Mouse (Mus musculus): ENCODE results near the gene Nepro.

Nepro gene

DNA sequence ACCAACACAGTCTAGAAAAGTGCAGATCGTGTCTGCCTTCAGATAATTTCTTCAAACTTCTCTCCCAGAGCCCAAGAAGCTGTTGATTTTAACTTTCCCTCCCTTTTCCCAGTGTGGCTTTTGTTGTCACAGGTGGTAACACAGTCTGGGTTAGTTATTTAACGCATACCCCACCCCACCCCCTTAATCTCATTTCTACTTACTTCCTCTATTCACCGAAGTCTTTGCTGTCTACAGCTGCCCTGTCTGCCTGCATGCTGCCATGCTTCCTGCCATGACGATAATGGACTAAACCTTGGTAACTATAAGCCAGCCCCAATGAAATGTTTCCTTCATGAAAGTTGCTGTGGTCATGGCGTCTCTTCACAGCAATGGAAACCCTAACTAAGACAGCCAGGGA is 21.8 kb upstream of the Nepro start:
- no peak for DNase-seq (ENCODE audit: extremely low read depth, insufficient read length, low spot score)

DNA sequence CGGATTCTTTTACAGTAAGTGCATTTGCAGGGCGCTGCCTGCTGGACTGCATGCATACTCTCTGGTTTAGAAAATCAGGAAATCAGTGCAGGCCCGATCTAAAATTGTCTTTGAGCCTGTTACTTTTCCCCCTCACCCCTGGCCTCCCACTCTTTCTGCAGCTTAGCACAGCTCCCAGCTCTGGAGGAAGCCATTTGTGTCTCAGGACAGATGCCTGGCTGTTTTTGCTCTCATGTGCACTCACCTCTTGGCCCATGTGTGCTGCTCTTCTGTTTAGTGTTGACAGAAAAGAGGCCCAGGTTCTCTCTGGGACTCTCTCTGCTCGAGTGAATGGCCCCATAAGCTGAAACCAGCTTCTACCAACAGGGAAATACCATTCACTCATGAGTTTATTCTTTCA is 20.6 kb upstream of the Nepro start:
- no peak for DNase-seq (ENCODE audit: extremely low read depth, insufficient read length, low spot score)

DNA sequence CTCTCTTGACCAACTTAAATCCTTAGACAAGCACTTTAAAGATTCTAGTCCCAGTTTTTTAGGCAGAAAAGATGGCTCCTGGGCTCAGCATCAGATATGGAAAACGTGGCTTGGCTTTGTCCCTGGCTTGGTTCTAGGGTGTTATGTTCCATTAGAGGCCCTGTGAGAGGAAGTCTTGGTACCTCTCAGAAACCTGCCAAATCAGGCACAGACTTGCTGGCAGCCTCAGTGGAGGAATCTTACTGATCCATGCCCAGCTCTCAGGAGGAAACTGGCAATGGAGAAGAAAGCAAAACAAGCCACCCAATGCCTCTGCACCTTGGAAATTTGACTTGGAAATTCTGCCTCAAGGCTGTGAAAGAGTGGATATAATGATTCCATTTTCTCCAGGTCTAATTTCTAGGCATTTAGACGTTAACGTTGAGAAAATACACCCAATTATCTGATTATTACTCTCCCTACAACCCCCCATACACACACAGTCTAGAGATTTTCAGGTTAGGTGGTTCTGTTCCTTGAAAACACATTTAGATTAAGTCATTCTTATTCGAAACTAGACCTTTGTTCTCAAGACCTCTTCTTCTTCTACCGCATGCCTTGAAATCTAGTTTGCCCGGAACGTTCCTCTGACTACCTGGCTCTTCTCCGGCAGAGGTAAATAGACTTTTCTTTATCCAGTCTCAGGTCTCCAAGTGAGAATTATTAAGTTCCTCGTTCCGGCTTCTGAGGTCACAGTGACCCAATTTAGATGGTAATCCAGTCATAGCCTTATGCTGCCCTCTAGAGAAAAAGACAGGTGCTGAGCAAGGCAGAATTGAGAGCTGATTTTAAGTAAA is 7.6 kb upstream of the Nepro start:
- DNase-seq (ENCODE audit: extremely low read depth, insufficient read length, low spot score) = no peak

DNA sequence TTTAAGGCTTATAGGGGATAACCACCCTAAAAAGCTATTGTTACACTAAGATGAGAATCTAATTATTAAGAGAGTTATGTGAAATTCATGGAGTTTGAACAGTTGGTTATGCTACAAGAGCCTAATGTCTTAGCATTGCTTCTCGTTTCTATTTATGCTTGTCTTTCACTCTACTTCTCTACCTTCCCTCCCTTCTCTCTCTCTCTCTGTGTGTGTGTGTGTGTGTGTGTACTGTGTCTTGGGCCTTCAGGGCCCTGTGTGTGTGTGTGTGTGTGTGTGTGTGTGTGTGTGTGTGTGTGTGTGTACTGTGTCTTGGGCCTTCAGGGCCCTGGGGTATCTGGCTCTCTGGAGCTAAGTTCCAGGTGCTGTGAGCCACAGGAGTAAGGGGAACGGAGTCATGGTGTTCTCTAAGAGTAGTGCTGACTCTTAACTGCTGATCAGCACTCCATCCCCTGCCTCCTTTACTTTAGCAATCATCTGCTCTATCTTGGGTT is 6.9 kb upstream of the Nepro start:
- no peak for DNase-seq (ENCODE audit: extremely low read depth, insufficient read length, low spot score)

DNA sequence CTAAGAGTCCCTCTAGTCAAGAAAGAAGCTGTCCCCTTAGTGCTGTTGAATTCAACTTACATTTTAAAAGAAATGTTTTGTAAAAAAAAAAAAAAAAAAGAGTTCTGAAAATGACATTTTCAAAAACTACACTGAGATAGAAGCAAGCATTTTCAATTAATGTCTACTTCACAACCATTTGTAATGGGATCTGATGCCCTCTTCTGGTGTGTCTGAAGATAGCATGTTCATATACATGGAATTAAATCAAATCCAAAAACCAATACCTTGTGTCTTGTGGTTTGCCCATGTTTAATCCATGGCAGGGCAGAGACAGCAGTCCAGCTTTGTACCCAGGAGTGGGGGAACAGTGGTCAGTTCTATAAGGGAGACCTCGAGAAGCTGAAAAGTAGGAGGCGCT is 6.3 kb upstream of the Nepro start:
- no peak for DNase-seq (ENCODE audit: extremely low read depth, insufficient read length, low spot score)

DNA sequence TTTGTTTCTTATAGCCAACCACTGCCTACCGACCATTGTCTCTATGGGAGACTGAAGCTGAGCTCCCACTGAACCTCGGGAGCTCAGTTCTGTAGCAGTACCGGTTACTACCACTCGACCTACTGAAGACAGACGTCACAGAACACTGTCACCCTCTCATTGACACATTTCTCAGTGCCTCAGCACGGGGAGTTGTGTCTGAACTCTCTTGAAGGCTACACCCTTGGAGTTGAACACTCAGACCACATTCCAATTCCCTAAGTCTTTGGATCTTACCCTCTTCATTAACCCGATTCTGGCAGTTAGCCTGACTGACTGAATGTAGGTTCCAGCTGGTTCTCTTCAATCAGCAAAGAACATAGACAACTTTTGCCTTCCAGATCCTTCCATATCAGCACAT is 4.8 kb upstream of the Nepro start:
- DNase-seq (ENCODE audit: extremely low read depth, insufficient read length, low spot score) = no peak

DNA sequence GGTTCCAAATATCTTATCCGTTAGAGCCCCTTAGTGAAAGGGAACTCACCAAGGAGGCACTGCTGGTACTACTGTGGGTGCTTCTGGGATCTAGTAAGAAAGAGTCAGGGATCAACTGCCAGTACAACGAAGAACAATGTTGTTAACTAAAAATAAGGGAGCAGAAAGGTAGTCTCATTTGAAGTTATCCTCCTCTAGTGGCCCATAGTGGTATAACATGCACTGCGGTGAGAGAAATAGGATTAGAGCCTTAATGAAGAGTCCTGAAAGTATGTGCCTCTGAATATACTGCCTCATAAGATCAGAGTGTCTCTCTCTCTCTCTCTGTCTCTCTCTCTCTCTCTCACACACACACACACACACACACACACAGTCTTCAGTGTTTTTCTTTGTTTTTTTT is 3.6 kb upstream of the Nepro start:
- no peak for DNase-seq (ENCODE audit: extremely low read depth, insufficient read length, low spot score)

DNA sequence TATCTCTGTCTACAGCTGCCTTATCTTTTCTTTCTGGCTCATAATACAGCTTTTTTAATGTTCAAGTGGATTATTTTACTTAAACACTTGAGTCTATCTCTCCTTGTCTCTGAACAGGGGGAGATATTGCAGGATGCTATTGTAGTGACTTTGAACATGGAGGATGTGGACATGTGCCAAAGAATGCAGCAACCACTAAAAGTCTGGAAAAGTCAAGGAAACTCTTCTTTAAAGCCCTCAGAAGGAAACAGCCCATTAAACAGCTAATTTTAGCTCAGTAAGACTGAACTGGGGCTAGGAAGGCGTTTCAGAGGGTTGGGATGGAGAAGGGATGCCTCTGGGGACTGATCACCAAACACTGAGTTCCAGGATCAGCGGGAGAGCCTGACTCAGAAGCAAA is 1.4 kb upstream of the Nepro start:
- DNase-seq (ENCODE audit: extremely low read depth, insufficient read length, low spot score) = no peak

DNA sequence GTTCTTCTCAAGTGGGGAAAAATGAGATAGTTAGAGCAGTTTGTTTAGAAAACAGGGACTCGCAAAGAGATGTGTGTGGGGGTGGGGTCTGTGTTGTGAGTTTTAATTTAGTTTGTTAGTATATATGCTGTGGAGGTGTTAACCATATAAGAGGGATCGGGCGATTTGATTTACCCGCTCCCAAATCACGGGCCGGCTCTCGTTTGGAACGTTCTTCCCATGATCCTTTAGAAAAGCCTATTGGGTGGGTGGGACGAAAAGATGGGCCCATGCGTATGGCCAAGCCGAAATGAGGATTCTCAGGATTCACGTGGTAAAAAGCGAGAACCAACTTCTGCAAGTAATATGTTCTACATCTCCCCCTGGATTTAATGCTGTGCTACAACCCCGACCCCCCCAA is 746 bp downstream of the Nepro start:
- no peak for DNase-seq (ENCODE audit: extremely low read depth, insufficient read length, low spot score)

DNA sequence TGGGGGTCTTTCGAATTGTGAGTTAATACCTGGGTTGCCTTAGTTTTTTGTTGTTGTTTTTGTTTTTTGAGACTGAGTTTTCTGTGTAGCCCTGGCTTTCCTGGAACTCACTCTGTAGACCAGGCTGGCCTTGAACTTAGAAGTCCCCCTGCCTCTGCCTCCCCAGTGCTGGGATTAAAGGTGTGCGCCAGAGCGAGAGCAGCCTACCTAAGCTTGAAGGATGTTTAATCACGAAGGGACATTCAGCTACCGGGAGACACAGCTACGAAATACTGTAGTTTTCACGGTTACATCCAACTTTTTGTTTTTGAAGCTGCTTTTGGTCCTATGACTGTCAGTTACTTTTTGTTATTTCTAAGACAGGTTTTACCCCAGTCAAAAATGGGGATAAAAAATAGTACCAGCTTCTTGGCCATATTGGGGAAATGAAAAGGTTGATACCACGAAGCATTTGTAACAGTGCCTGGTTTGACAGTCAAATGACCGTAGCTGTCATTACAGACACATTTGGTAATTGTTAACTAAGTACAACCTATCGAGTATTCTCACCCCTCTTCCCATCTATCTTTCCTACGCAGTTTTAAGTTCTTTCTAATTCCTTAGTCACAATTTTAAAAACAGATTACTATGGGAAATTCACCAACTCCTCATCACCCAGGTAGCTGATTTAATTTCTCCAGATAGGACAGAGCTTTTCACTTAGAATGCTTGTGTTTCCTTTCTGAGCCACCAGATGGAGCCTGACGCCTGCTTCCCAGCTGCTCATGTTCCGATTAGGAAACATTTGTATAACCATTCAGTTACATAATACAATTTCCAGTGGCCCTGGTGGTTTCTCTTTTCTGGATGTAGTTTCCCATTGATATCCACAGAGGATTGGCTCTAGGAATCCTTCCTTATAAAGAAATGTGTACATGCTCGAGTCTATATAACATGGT is 1.5 kb downstream of the Nepro start:
- DNase-seq (ENCODE audit: extremely low read depth, insufficient read length, low spot score) = peak; percentile 55

DNA sequence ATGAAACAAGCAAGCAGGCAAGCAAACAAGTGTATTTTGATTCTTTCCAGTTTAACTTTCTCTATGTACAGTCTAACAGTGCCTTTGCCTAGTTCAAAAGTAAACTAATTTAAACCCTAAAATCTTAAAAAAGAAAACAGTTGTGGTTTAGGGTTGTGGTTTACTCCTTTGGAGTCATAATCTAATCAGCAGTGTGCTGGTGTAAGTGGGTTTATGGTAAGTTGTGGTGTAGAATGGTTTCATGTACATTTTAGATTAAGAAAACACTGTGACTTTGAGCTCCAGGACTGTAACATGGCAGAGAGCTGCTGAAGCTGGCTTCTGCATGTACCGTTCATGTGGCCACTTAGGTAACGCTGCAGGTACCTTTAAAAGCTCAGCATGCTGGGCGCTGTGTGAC is 3.4 kb downstream of the Nepro start:
- no peak for DNase-seq (ENCODE audit: extremely low read depth, insufficient read length, low spot score)

DNA sequence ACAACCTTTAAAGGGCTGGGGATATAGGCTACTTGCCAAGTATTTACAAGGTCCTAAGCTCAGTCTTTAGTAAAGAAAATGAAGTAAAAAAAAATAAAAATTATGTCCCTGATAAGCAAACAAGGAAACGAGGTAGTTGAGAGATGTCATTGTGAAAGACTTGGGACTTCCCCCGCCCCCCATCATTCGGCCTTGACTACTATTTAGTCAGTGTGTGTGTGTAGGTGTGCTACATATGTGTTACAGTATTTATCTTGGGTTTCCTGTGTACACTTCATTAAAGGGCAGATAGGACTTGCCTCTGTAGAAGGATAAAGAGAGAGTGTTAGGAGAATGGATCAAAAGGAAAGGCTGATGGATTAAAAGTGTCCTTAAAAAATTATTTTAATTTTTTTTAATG is 10.0 kb downstream of the Nepro start:
- no peak for DNase-seq (ENCODE audit: extremely low read depth, insufficient read length, low spot score)

DNA sequence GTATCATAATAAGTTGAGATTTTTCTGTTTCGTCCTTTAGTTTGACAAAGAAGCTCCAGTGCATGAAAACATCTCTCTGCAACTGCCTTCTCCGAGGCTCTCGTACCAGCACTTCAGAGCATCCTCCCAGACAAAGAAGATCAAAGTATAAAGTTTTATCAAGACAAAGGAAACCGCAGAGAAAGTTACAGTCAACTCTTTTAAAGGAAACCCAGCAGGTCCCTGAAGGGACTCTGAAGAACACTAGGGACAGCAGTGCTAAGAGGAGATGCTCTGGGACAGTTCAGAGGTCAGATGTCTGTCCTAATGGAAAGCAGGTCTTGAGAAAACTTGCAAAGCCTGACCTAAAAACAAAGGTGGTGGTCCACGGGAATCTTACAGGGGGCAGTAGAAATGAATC is 11.6 kb downstream of the Nepro start:
- no peak for DNase-seq (ENCODE audit: extremely low read depth, insufficient read length, low spot score)

DNA sequence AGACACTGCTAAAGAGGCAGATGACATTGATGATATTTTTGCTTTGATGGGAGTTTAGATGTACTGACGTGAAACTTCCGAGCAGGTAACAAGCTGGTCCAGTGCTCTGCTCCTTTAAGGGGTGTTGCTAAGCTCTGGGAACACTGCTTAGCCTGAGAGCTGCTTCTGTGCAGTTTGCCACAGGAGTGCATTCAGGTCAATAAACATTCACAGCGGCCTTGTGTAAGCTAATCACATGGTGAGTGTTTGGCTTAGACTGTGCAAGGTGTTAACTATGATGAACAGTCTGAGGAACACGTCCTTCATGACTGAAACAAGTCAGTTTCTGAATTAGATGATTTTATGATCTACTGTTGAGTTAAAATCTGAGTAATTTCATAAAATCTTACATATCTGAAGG is 12.0 kb downstream of the Nepro start:
- DNase-seq (ENCODE audit: extremely low read depth, insufficient read length, low spot score) = no peak

DNA sequence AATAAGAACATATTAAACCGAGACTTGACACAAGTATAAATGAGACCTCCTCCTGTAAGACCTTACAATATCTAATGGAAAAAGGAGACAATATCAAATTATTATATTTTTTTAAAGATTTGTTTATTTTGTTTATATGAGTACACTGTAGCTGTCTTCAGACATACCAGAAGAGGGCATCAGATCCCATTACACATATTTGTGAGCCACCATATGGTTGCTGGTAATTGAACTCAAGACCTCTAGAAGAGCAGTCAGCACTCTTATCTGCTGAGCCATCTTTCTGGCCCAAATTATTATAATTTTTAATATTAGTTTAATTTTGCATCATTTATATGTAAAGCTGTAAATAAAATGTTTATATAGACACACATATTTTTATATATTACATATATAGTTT is 18.7 kb downstream of the Nepro start:
- DNase-seq (ENCODE audit: extremely low read depth, insufficient read length, low spot score) = no peak

DNA sequence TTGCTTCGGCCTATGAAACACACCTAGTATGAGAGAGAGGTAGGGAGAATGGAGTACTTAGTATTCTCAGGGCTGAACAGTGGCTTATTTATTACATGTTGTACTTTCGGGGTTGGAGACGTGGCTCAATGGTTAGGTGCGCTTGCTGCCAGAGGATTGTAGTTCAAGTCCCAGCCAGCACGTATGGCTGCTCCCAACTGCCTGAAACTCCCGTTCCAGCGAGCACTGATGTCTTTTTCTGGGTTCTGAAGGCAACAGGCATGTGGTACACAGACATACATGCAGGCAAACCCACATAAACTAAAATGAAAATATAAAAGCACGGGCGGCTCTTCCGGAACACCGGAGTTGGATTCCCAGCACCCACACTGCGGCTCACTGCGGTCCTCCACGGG is 21.4 kb downstream of the Nepro start:
- no peak for DNase-seq (ENCODE audit: extremely low read depth, insufficient read length, low spot score)

DNA sequence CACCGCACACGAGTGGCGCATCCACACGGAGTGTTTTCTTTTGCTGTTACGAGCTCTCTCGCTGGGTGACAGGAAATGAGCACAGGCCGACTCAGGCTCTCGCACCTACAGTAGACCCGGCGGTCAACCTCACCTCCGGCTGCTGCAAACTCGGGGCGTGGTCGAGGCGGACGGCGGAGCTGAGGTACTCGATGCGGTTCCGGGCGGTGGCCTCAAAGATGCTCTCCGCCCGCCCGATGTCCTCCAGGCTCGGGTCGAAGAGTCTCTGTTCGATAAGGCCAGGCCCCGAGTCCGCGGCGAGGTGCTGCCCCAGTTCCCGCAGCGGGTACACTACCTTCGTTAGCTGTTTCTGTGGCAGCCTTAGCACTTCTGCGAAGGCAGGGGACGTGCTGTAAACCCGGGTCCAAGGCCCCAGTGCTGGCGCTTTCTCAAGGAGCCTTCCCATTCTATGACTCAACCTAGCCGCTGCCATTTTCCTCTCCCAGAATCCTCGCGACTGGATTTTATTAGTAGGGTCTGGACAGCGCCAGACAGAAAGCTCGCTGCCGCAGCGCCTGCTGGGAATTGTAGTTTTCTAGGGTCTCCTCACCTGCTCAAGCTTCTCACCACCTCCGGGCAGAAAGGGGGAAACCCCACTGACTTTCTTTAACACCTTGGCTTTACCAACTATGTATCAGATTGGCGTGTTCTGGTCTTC is 21.9 kb downstream of the Nepro start, which contains the start of gene Gtpbp8:
Gene Gtpbp8, minus strand, starts transcription at position 498 of the 697 bp plus-strand sequence.
- DNase-seq (ENCODE audit: extremely low read depth, insufficient read length, low spot score) = peak; percentile 91

DNA sequence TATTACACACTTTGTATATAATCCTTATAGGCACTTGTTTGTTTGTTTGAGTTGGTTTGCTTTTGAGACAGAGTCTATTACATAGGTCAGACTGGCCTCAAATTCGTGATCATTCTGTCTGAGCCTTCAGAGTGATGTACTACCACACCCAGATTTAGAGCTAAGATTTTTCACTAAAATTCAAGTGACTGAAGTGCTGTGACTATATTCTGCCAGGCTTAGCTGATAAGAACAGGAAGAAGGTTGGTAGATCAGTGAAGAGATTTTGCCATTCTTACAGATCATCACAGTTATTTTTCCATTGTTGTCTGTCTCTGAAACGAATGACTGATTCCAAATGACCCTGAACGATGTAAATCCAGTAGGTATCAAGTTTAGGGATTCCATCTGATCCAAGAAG is 23.9 kb downstream of the Nepro start:
- DNase-seq (ENCODE audit: extremely low read depth, insufficient read length, low spot score) = no peak

DNA sequence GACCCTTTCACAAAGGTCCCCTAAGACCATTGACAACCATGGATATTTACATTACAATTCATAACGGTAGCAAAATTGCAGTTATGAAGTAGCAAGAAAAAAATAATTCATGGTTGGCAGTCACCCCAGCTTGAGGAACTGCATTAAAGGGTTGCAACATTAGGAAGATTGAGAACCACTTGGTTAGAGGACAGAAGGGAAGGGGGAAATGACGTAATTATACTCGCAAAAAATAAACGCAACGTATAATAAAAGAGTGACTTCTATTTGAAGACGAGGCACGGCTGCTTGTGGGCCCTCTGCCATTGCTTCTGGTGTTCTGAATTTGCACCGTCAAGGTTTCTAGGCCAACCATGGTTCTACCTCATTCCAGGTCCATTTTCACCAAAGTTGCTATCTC is 33.6 kb downstream of the Nepro start:
- DNase-seq (ENCODE audit: extremely low read depth, insufficient read length, low spot score) = no peak

DNA sequence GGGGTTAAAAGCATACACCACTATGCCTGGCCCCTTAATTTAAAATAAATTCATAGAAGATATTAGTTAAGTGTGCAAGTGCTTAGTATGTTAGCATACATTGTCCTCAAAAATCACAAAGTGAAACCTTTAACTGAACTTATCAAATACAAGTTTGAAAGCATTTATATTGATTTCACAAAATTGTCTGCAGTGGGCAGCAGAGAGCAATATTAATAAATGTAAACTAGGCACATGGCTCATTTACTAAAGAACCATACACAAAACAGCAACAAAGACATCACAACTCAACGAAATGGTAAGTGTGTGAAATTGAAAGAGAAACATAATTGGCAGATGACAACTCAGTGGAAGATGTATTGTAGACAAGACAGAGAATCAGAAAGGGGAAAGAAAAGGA is 37.7 kb downstream of the Nepro start:
- DNase-seq (ENCODE audit: extremely low read depth, insufficient read length, low spot score) = no peak
